Mouse (Mus musculus): ENCODE measurements at regions not wholly inside any gene's neighbourhood (a gene's known extent, or its start where the extent isn't known, plus 50 kb on each side); places are given as distances from the start of the nearest gene placed in this dataset.

DNA sequence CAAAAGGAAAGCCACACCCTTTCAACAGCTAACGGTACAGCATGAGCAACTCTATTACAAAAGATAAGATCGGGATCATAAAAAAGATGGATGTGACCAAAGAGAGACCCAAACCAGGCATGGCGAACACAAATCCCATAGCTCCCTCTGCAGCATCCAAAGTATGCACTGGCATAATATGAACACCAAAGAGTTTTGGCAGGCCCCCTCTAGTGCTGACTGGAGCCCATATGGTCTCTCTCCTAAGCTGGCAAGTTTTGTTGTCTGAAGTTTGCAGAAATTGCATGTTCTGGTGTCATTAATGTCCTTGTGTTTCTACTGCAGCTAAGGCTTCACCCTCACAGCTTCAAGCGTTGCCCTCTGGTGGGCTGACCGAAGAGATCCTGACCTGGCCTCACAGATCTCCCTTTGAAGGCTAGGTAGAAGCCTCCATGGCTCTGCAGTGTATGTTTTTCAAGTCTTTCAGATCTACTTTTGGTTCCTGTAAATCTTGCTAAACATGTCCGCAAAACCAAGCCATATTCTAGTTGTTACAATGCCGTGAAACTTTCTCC lies 75.7 kb upstream of the Bcl2l14 start:
- peak; percentile 39 for DNase-seq (ENCODE audit: low read depth, low spot score)

DNA sequence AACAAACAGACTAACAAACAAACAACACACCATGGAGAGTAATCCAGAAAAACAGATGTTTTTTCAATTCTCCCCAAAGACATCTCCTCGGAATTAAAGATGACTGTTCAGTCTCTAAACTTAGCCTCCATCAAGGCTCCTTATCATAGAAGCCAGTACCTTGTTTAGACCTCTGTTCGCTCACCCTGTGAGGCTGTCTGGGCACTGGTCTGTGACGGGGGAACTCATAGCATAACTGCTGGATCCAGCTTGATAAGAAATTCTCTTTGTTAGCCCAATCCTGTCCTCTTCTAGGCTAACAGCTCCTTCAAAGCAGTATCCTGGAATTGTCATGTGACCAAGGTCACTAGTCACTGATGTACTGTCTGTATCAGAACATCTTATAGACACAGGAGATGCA lies 72.1 kb upstream of the Bcl2l14 start:
- DNase-seq (ENCODE audit: low read depth, low spot score): no peak

DNA sequence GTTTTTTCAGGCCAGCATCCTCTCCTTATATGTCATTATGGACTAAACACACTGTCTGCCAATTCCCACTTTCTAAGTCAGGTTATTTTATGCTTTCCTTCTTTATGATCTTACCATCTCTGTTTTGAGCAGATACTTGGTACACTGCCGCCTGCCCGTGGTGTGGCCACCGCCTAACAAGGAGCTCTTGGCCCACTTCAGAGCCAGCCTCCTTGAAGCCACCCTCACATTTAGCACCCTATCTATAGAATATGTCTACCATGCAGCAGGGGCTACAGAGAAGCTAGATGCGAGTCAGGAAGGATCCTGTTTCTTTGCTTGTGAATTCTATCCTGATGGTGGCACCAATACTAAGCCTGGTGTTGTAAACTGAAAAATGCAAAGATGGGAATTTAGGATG lies 70.6 kb upstream of the Bcl2l14 start:
- DNase-seq (ENCODE audit: low read depth, low spot score): no peak

DNA sequence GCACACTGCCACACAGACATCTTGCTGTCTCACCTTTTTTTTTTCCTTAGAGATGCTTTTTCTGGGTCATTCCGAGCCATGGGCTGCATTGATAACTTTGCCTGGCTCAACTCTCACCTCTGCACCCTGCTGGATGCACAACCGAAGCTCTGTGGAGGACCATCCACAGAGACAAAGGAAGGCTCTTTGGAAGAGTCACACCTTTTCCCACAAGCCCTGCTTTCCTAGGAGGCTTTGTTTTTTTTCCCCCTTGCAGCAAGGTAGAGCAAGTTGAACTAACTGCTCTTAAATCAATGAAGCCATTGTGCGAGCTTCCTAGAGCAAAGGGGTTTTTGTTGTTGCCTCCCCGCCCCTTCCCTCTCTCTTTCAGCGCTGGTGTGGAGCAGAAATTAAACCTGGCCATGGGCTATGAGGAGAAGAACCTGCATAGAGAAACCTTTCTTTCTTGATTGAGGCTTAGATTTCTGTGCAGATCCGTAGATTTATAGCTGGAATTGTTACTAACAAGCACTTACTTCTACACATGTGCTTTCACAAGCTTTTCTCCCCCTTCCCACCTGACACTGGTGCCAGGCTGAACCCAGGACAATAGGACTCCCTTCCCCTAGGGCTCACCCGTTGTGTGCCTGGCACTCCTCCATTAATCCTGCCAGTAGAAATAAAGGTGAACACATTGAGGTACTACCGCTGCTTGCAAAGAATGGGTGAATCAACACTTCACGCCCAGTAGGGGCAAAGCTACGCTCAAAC lies 66.4 kb upstream of the Bcl2l14 start:
- no peak for DNase-seq (ENCODE audit: low read depth, low spot score)

DNA sequence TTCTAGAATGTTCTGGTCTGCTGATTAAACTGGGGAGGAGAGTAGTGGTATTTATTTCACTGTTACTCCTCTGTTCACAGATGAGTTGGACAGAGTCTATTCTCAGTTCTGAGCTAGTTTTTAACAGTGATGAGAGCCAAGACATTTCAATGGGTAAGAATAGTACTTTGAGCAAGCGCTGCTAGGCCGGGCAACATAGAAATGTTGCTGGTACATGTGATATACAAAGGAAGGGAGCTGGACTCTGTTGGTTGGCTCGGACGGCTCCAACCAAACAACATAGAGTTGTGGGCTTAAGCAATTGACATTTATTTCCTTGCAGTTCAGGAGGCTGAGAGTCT lies 65.8 kb upstream of the Bcl2l14 start:
- no peak for DNase-seq (ENCODE audit: low read depth, low spot score)

DNA sequence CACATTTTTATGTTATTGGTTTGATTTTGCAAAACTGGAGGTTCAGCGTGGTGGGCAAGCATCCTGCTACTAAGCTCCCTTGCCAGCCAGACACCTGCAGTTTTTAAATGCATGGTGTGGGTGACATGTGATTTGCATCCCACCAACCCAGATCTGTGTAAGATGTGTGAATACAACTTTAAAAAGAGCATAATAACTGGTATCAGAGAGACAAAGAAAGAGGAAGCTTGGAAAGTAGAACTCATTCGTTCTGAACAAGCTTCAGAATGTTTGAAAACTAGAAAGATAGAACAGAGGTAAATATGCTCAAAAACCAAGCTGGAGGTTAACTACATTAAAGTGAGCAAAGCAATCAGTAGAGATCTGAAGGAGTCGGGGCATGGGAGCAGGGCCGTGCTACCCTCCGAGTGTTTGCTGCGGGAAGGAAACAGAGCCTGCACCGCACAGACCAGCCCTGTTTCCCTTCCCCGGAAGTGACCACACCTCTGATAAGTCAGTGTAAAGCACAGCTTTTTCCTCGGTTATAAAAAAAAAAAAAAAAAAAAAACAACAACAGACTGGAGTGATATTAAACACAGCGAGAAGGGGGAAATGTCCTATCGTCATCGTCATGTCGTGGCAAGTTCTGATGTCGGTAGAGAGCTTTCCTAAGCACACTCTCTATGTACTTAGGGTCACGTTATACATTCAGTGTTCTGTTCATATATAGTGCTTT lies 63.2 kb upstream of the Bcl2l14 start:
- DNase-seq (ENCODE audit: low read depth, low spot score): no peak

DNA sequence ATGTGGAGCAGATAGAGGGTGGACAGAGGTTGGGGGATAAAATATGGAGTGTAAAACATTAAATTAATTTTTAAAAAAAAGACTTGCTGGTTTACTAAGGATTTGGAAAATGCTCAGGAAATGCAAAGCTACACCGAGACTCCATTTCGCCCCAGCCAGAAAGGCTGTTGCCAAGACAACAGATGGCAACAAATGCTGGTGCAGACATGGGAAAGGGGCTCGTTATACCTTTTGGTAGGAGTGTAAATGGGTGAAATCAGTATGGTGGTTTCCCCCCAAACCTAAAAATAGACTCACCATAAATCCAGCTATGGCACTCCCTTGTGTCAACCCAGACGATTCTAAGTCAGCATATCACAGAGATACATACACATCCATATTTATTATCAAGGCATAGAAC lies 60.4 kb upstream of the Bcl2l14 start:
- no peak for DNase-seq (ENCODE audit: low read depth, low spot score)

DNA sequence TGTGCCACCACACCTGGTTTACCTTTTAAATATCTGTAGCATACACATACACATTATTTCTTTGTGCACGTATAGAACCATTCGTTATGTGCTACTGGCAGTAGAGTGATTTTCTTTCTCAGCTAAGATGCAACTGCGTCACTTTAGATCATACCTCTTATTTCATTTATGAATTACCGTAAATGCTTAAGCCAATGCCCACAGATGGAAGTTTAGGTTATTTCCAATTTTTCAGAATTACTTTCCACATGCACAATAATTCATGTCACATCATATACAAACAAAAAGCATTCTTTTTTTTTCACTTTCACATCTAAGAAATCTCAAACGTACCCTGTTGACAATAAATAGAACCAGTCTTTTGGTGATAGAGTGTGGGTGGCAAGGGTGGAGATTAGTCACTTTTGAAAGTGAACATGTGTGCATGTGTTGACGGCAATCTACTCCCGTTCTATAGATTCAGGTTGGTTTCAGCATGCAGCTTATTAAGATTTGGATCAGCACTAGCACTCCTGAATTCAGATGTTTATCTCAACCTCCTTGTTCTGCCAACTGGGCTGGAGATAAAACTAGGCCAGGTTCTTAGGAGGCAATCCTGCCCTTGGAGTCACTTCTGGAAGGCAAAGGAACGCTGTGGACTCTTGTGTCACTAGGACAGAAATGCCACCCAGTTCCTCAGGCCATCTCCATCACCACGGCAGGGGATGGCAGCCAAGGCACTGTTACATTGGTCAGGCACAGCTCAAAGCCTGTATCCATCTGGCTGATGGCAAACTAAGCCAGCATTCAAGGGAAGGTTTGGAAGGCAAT lies 53.1 kb upstream of the Bcl2l14 start:
- no peak for DNase-seq (ENCODE audit: low read depth, low spot score)

DNA sequence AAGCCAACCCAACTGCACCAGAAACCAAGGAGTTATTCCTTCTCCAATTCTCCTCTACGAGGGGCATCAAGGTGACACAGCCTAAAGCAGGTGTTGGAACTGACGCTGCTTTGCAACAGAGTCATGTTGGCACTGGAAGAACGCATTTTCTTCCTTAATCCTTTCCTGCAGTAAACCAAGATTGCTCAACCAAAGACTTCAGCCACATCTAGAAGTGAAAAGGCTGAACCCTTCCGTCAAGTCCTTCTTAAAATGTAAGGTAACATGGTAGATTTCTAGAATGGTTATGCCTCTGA lies 52.6 kb upstream of the Bcl2l14 start:
- no peak for DNase-seq (ENCODE audit: low read depth, low spot score)
